Mouse (Mus musculus) spleen, adult 2 months (tissue): ENCODE data around the gene Gm20388. TPM values are rescaled to one million over a fixed set of nuclear protein-coding genes. Genes with fewer than 3 reads are reported as not detected.

Source experiments
- DNase-seq, 2 experiments: peaks; one replicate each; pipeline versions ENCODE4 v3.0.0 to v3.0.0-alpha.2; 2012 to 2021; ENCODE audit warnings: low spot score in 2 of 2, low read depth in 1 of 2
- H3K27ac ChIP-seq: fragments of 200-500 bp; 2 replicates; pipeline ENCODE4 v1.5.1; 2012; ENCODE audit warnings: low read length, inconsistent platforms; ENCODE audit not compliant: insufficient read depth
- H3K27me3 ChIP-seq: fragments of 200-500 bp; 2 replicates; pipeline ENCODE4 v1.6.1; 2012; ENCODE audit warnings: mild to moderate bottlenecking, moderate library complexity, low read length, inconsistent platforms; ENCODE audit not compliant: control insufficient read depth, insufficient read depth
- H3K36me3 ChIP-seq: fragments of 200-500 bp; 2 replicates; pipeline ENCODE4 v1.6.1; 2012; ENCODE audit warnings: mild to moderate bottlenecking, low read length, inconsistent platforms; ENCODE audit not compliant: control insufficient read depth, insufficient read depth
- H3K4me1 ChIP-seq: fragments of 200-500 bp; 2 replicates; pipeline ENCODE4 v1.6.1; 2011; ENCODE audit warnings: inconsistent platforms; ENCODE audit not compliant: control insufficient read depth, insufficient read depth, insufficient read length
- H3K4me3 ChIP-seq: fragments of 200-500 bp; 2 replicates; pipeline ENCODE4 v1.5.1; 2011; ENCODE audit warnings: mild to moderate bottlenecking, inconsistent platforms; ENCODE audit not compliant: insufficient read depth, insufficient read length; ENCODE audit errors: extremely low read depth
- CTCF ChIP-seq: fragments of 200-500 bp; IDR thresholded peaks from 2 replicates; pipeline ENCODE4 v1.5.1; 2011; ENCODE audit warnings: mild to moderate bottlenecking, inconsistent platforms; ENCODE audit not compliant: insufficient read depth, insufficient read length, insufficient replicate concordance; ENCODE audit errors: extremely low read depth
- POLR2A ChIP-seq: fragments of 200-500 bp; IDR thresholded peaks from 2 replicates; pipeline ENCODE4 v1.6.1; 2011; ENCODE audit warnings: low read depth, low read length, inconsistent platforms
- WGBS: fragments of 180-500 bp; shearing (Covaris S2); methylation state at CpG from one replicate; pipeline ENCODE4 v1.1.7; 2018; 5-methylcytosine and 5-hydroxymethylcytosine counted together
- polyA plus RNA-seq: library from polyadenylated mRNA; depleted of rRNA; stranded (reverse); fragments of >200 nt; gene quantifications from 2 replicates; pipeline ENCODE4 v1.2.3, GENCODE M21; 2012

Gm20388 gene
- polyA plus RNA-seq, 1 experiment, result 26.1 TPM

DNA sequence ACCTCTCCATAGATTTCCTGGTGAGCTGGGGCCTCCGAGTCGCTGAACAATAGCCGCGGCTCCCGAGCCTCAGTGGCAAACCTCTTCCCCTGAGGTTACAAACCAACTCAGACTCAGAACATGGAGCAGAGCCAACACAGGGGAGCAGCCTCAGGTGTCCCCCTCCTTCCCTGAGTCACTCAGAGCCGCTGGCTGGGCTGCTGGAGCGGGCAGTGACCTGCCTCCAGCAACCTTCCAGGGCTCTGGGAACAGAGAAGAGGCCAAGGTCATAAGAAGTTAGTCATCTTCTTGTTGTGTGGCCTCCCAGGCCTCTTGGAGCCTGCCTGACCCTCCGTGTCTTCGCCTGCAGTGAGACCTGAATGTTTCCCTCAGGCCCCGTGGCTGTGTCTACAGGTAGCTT is 1107.6 kb downstream of the Gm20388 start:
- H3K36me3 ChIP-seq, result no peaks in the 10 kb centered on the region
- no peak for TF ChIP-seq CTCF
- no peak for TF ChIP-seq POLR2A
- no peak overlapping the region for H3K27ac ChIP-seq
- H3K4me1 ChIP-seq, result peaks cover 3% of the 10 kb centered on the region; the same call in 1 of the 2 replicates
- H3K27me3 ChIP-seq, result no peaks in the 10 kb centered on the region
- DNase-seq, result no peak
- WGBS, result 49% methylated on average over 10 of the region's 10 CpGs
- H3K4me3 ChIP-seq, result no peak overlapping the region

GRCm38 (mm10) chr8:121021488-121021887 is 1110.8 kb downstream of the Gm20388 start:
- WGBS, result 2% methylated on average over 12 of the region's 12 CpGs
- no peaks in the 10 kb centered on the region for H3K27me3 ChIP-seq
- no peak overlapping the region for H3K27ac ChIP-seq
- no peak for DNase-seq
- H3K36me3 ChIP-seq, result no peaks in the 10 kb centered on the region
- TF ChIP-seq CTCF, result no peak
- no peak for TF ChIP-seq POLR2A
- peaks cover 3% of the 10 kb centered on the region; the same call in 1 of the 2 replicates for H3K4me1 ChIP-seq
- no peak overlapping the region for H3K4me3 ChIP-seq

DNA sequence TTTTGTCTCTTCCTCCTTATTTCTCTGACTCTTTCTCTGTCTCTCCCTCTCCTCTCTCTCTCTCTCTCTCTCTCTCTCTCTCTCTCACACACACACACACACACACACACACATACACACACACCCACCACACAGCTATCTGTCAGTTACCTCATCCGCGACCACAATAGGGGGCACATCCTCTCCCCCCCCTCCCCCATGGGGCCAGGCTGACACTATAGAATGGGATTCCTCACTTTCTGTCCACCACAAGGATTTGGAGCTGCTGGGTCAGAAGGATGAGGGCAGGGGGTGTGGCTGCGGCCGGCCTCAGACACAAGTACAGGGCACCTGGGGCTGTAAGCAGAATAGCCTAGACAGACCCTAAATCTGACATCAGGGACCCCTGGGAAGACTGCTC is 1112.4 kb downstream of the Gm20388 start:
- Histone ChIP-seq H3K27me3 (no peaks in the 10 kb centered on the region), H3K4me3 (no peak overlapping the region), H3K27ac (no peak overlapping the region), H3K36me3 (no peaks in the 10 kb centered on the region), H3K4me1 (peaks cover 3% of the 10 kb centered on the region; the same call in 1 of the 2 replicates)
- 53% methylated on average over 4 of the region's 4 CpGs for WGBS
- TF ChIP-seq CTCF, result no peak
- no peak for TF ChIP-seq POLR2A
- no peak for DNase-seq

GRCm38 (mm10) chr8:121023736-121024135 is 1113.1 kb downstream of the Gm20388 start:
- Histone ChIP-seq H3K27me3 (no peaks in the 10 kb centered on the region), H3K27ac (no peak overlapping the region), H3K36me3 (no peaks in the 10 kb centered on the region), H3K4me3 (no peak overlapping the region), H3K4me1 (peaks cover 3% of the 10 kb centered on the region; the same call in 1 of the 2 replicates)
- no peak for DNase-seq
- WGBS, result 19% methylated on average over 18 of the region's 18 CpGs
- TF ChIP-seq POLR2A (no peak), CTCF (no peak)

DNA sequence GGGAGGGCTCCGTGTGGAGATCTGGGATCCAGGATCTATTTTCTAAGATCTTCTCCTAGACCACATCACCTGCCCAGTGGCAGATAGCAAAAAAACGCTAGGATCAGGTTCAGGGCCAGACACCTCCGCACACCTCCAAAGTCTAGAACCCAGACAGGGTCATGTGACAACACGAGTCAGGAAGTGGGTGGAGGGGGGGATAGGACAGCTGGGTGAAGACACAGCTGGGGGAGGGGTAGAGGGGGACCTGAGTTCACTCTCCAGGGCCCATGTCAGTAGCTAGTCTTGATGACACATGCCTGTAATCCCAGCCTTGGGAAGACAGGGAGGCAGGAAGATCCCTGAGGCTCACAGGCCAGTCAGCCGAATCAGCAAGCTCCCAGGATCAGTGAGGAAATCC is 1114.8 kb downstream of the Gm20388 start:
- no peaks in the 10 kb centered on the region for H3K36me3 ChIP-seq
- WGBS, result 44% methylated on average over 5 of the region's 5 CpGs
- TF ChIP-seq POLR2A (no peak), CTCF (no peak)
- H3K4me3 ChIP-seq, result no peak overlapping the region
- peaks cover 3% of the 10 kb centered on the region; the same call in 1 of the 2 replicates for H3K4me1 ChIP-seq
- DNase-seq, result no peak
- H3K27ac ChIP-seq, result no peak overlapping the region
- no peaks in the 10 kb centered on the region for H3K27me3 ChIP-seq

GRCm38 (mm10) chr8:121027787-121028186 is 1117.1 kb downstream of the Gm20388 start:
- no peak overlapping the region for H3K27ac ChIP-seq
- no peaks in the 10 kb centered on the region for H3K27me3 ChIP-seq
- no peak for DNase-seq
- H3K4me1 ChIP-seq, result no peaks in the 10 kb centered on the region
- H3K4me3 ChIP-seq, result no peak overlapping the region
- TF ChIP-seq CTCF, result no peak
- TF ChIP-seq POLR2A, result no peak
- no peaks in the 10 kb centered on the region for H3K36me3 ChIP-seq
- 62% methylated on average over 13 of the region's 13 CpGs for WGBS

DNA sequence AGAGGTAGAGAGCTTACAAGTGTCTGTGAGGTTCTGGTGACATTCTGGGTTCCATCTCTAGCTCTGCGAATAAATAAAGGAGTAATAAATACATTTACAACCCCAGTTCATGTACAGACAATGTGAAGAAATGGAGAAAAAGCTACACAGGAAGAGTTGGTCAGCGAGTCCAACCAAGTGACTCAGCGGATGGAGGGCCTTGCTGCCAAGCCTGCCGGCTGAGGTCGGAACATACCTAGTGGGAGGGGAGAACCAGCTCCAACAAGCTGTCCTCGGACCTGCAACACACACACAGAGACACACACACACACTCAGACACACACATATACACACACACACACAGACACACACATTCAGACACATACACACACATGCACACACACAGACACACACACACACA is 1118.4 kb downstream of the Gm20388 start:
- 84% methylated on average over 6 of the region's 6 CpGs for WGBS
- Histone ChIP-seq H3K27me3 (no peaks in the 10 kb centered on the region), H3K4me1 (no peaks in the 10 kb centered on the region), H3K36me3 (no peaks in the 10 kb centered on the region), H3K4me3 (no peak overlapping the region), H3K27ac (no peak overlapping the region)
- TF ChIP-seq CTCF (no peak), POLR2A (no peak)
- no peak for DNase-seq
